Mouse (Mus musculus) heart, postnatal 25 days (tissue): ENCODE measurements around the gene Thrap3. TPM values are rescaled to one million over a fixed set of nuclear protein-coding genes. Genes with fewer than 3 reads are reported as not detected.
"Not testable (repeated sequence)": the region's sequence is repeated elsewhere in the genome, so short reads cannot be mapped to it uniquely, and the experiment has no call there.

Experiments
- DNase-seq: peaks from one replicate; pipeline ENCODE4 v3.0.0; 2022; ENCODE audit warnings: low spot score
- intact Hi-C: fragments of 180-260 bp; cut with DNase I; formaldehyde crosslinking; loops from one replicate; pipeline ENCODE4 v1.15.1; 2025
- total RNA-seq, 2 experiments: library from RNA; stranded (reverse); gene quantifications; 2 replicates each; pipeline ENCODE4 v1.2.3; 2021

Thrap3 gene
- total RNA-seq, 2 experiments from 2014 or later = 108 to 111 TPM

GRCm38 (mm10) chr4:126222631-126223030 lies 20.1 kb upstream of the Thrap3 start:
- no peak for DNase-seq
- intact Hi-C loops = no loop called here

- no peak for DNase-seq
- intact Hi-C loops = no loop called here
These were observed 17.5 kb upstream of the Thrap3 start for GRCm38 (mm10) chr4:126220045-126220444.

GRCm38 (mm10) chr4:126219540-126219939 lies 17.0 kb upstream of the Thrap3 start:
- DNase-seq, intact Hi-C loops: not testable (repeated sequence)

GRCm38 (mm10) chr4:126217771-126218170 lies 15.2 kb upstream of the Thrap3 start:
- no peak for DNase-seq
- intact Hi-C loops = no loop called here

GRCm38 (mm10) chr4:126207081-126207480 lies 4.5 kb upstream of the Thrap3 start:
- intact Hi-C loops = no loop called here
- no peak for DNase-seq

GRCm38 (mm10) chr4:126205386-126205785 lies 2.8 kb upstream of the Thrap3 start:
- intact Hi-C loops = no loop called here

GRCm38 (mm10) chr4:126204661-126205230 lies 2.2 kb upstream of the Thrap3 start:
- no peak for DNase-seq
- intact Hi-C loops = no loop called here

More at GRCm38 (mm10) chr4:126205386-126205785, 2.8 kb upstream of the Thrap3 start:
- no peak for DNase-seq

GRCm38 (mm10) chr4:126204016-126204415 lies 1.5 kb upstream of the Thrap3 start:
- no peak for DNase-seq
- intact Hi-C loops = no loop called here

GRCm38 (mm10) chr4:126203336-126203895 lies 856 bp upstream of the Thrap3 start:
- intact Hi-C loops = no loop called here
- no peak for DNase-seq

- intact Hi-C loops = no loop called here
- no peak for DNase-seq
These were observed 852 bp downstream of the Thrap3 start for GRCm38 (mm10) chr4:126201514-126202302.

- DNase-seq = no peak
- intact Hi-C loops = no loop called here
These were observed 1.9 kb downstream of the Thrap3 start for GRCm38 (mm10) chr4:126200656-126201055.

- intact Hi-C loops = no loop called here
- DNase-seq = no peak
These were observed 2.5 kb downstream of the Thrap3 start for GRCm38 (mm10) chr4:126200036-126200435.

- no peak for DNase-seq
- intact Hi-C loops = no loop called here
These were observed 3.0 kb downstream of the Thrap3 start for GRCm38 (mm10) chr4:126199556-126199955.

GRCm38 (mm10) chr4:126197485-126197884 lies 5.1 kb downstream of the Thrap3 start:
- DNase-seq = no peak
- intact Hi-C loops = no loop called here

GRCm38 (mm10) chr4:126194916-126195315 lies 7.6 kb downstream of the Thrap3 start:
- DNase-seq = no peak
- intact Hi-C loops = no loop called here

- intact Hi-C loops = no loop called here
- no peak for DNase-seq
These were observed 8.3 kb downstream of the Thrap3 start for GRCm38 (mm10) chr4:126194216-126194615.

GRCm38 (mm10) chr4:126190636-126191035 lies 11.9 kb downstream of the Thrap3 start:
- DNase-seq = no peak
- intact Hi-C loops = no loop called here

- no peak for DNase-seq
- intact Hi-C loops = no loop called here
These were observed 15.5 kb downstream of the Thrap3 start for GRCm38 (mm10) chr4:126187096-126187495.

- intact Hi-C loops = loop anchor here (2.0 kb wide), 1 partner anchor 44 kb away; no protein-coding TSS in a partner anchor
- no peak for DNase-seq
These were observed 19.5 kb downstream of the Thrap3 start for GRCm38 (mm10) chr4:126183034-126183433.

- intact Hi-C loops = loop anchor here (1.0 kb wide), 2 partner anchors 80 to 129 kb away; no protein-coding TSS in a partner anchor
These were observed 21.2 kb downstream of the Thrap3 start for GRCm38 (mm10) chr4:126181170-126181957.

More at GRCm38 (mm10) chr4:126181170-126181957, 21.2 kb downstream of the Thrap3 start:
- no peak for DNase-seq
